Mouse (Mus musculus) midbrain, embryonic 13.5 days (tissue): ENCODE measurements around the gene Dglucy. TPM values are rescaled to one million over a fixed set of nuclear protein-coding genes. Genes with fewer than 3 reads are reported as not detected.

Source experiments
- ATAC-seq: fragments of 200-750 bp; cut with Nextera tagmentation; 2 replicates; pipeline ENCODE4 v1.8.0; 2017; ENCODE audit warnings: mild to moderate bottlenecking, moderate TSS enrichment, moderate library complexity
- H3K27ac ChIP-seq: fragments of 300-500 bp; sonication (generic); 2 replicates; pipeline ENCODE4 v1.5.1; 2015; ENCODE audit warnings: inconsistent platforms, mild to moderate bottlenecking, moderate library complexity
- H3K27me3 ChIP-seq: fragments of 300-500 bp; sonication (generic); 2 replicates; pipeline ENCODE4 v1.6.1; 2015; ENCODE audit warnings: mild to moderate bottlenecking, inconsistent platforms
- H3K36me3 ChIP-seq: fragments of 300-500 bp; sonication (generic); 2 replicates; pipeline ENCODE4 v1.6.1; 2015; ENCODE audit warnings: mild to moderate bottlenecking, inconsistent platforms
- H3K4me1 ChIP-seq: fragments of 300-500 bp; sonication (generic); replicated peaks from 2 replicates; pipeline ENCODE4 v1.6.1; 2015; ENCODE audit warnings: inconsistent platforms
- H3K4me2 ChIP-seq: fragments of 300-500 bp; sonication (generic); replicated peaks from 2 replicates; pipeline ENCODE4 v1.6.1; 2015; ENCODE audit warnings: moderate library complexity, mild to moderate bottlenecking, inconsistent platforms
- H3K4me3 ChIP-seq: fragments of 300-500 bp; sonication (generic); replicated peaks from 2 replicates; pipeline ENCODE4 v1.5.1; 2015; ENCODE audit warnings: mild to moderate bottlenecking, inconsistent platforms
- H3K9ac ChIP-seq: fragments of 300-500 bp; sonication (generic); replicated peaks from 2 replicates; pipeline ENCODE4 v1.6.1; 2015; ENCODE audit warnings: mild to moderate bottlenecking, inconsistent platforms
- H3K9me3 ChIP-seq: fragments of 300-500 bp; sonication (generic); 2 replicates; pipeline ENCODE4 v1.6.1; 2016; ENCODE audit warnings: mild to moderate bottlenecking, inconsistent platforms
- WGBS: fragments of 180-500 bp; shearing (Covaris S2); methylation state at CpG from one replicate; pipeline ENCODE4 v1.1.7; 2015; 5-methylcytosine and 5-hydroxymethylcytosine counted together
- polyA plus RNA-seq: library from polyadenylated mRNA; unstranded; fragments of >200 nt; fragmentation: Nextera tagmentation; extraction: Ambion mirVana; gene quantifications from 2 replicates; pipeline ENCODE4 v1.2.1, GENCODE M21; 2015

Dglucy gene
- polyA plus RNA-seq, 1 experiment from 2014 or later, result 2.1 TPM

DNA sequence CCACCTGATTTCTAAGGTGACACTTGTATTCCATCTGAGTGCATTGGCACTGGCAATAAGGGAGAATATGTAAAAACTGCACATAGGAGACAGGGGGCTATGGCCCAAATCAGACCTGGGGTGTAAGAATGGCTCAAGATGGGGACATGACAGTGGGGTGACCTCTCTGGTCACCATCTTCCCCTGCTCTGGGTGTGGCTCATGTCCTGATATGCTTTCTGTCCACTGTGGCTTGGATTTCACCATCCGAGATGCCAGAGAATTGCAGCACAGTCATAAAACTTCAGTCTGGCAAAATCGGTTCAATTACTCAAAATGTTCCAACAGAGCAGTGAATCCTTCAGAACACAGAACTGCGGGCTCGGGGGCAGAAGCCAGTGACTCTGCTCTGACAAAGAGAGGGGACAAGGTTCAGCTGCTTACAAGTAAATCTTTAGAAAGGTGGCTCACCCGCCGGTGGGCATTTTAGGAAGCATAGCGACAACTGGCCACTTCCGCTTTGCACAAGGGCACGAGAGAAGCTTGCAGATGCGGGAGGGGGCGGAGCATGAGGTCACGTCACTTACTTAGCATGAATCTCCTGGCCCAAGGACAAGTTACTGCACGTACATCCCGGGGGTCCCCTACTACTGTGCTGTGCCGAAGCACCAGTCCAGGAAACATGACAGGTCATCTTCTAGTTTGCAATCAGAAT lies 145.9 kb downstream of the Dglucy start:
- Histone ChIP-seq H3K9me3 (no peaks in the 10 kb centered on the region), H3K36me3 (peaks cover 82% of the 10 kb centered on the region), H3K4me1 (no peaks in the 10 kb centered on the region), H3K9ac (no peak overlapping the region), H3K27me3 (no peaks in the 10 kb centered on the region), H3K4me3 (no peak overlapping the region), H3K27ac (no peak overlapping the region), H3K4me2 (no peak overlapping the region)
- no peak for ATAC-seq
- 90% methylated on average over 15 of the region's 15 CpGs for WGBS

DNA sequence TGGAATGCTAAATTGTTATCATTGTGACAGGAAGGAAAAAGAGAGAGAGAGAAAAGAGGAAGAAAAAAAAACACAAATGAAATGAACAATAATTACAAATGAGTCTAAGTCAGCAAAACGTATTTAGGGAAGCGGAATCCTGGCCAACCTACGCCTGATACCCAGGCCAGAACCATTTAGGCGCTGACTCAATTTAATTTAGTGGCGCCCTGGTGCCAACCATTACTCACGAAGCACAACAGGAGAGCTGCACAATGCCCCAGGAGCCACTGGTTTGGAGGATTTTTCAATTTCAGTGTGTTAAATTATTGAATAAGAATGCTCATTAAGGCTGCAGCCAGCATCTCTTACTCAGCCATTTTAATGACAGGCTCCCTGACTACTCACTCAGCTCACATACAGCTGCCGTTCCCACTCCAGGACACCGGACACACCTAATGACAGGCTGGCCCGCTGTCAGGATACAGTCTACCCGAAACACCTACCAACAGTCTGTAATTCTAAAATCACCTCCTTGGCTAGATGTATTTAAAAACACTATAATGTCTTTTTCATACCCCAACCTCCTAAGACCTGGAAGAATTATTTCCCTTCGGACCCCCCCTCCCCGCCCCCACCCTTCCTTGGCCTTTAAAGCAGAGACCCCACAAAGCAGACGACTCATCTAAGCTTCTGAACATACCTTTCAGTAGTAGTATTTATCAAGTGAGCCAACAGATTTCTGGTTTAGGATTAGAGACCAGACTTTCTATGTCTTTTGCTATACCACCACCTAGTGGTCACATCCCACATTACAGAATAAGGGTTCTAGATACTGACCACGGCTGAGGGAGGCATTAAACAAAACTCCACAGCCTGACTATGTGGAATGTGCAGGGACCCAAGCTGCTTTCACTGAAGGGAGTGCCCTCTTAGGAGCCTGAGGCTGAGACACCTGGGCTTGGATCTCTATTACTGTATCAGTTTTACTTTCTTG lies 147.1 kb downstream of the Dglucy start:
- H3K4me1 ChIP-seq, result no peaks in the 10 kb centered on the region
- H3K4me3 ChIP-seq, result no peak overlapping the region
- peaks cover 82% of the 10 kb centered on the region for H3K36me3 ChIP-seq
- H3K9ac ChIP-seq, result no peak overlapping the region
- H3K4me2 ChIP-seq, result no peak overlapping the region
- peak; percentile 59 for ATAC-seq
- H3K27me3 ChIP-seq, result no peaks in the 10 kb centered on the region
- H3K9me3 ChIP-seq, result no peaks in the 10 kb centered on the region
- WGBS, result 73% methylated on average over 14 of the region's 14 CpGs
- no peak overlapping the region for H3K27ac ChIP-seq

DNA sequence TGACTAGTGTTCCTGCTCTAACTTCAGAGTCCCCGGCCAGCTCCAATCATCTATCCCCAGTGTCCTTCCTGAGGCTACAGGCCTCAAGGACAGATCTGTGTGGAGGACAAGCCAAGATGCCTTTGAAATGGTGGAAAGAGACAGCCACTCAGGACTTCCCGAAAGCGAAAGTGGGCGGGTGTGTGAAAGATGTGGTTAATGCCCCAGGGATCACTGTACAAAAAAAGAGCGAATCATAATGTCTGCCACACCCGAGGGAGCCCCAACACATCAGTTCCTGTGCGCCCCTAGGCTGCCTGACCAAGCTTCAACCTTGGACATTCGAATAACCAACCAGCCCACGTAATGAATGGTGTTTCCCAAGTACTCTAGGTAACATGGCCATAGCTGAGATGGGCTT lies 149.4 kb downstream of the Dglucy start:
- WGBS, result 93% methylated on average over 9 of the region's 9 CpGs
- Histone ChIP-seq H3K4me2 (no peak overlapping the region), H3K9me3 (no peaks in the 10 kb centered on the region), H3K27ac (no peak overlapping the region), H3K36me3 (peaks cover 83% of the 10 kb centered on the region), H3K27me3 (no peaks in the 10 kb centered on the region), H3K4me1 (no peaks in the 10 kb centered on the region), H3K4me3 (no peak overlapping the region), H3K9ac (no peak overlapping the region)
- no peak for ATAC-seq

DNA sequence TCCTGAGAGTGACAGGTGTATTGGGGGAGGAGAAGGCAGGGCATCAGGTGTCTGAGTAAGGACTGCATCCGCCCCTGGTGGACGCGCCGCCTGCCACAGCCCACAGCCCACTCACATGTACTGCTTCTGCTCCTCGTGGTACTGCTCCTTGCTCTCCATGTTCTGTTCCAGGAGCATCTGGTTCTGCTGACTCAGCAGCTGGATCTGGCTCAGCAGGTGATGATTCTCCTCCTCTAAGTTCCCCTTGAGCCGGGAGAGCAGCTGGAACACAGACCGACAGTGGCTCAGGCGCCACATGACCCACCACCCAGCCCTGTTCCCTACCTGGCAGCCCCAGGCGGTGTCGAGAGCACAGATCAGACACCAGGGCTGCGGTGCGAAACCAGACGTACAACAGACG lies 152.8 kb downstream of the Dglucy start:
- Histone ChIP-seq H3K9me3 (no peaks in the 10 kb centered on the region), H3K9ac (no peak overlapping the region), H3K4me1 (no peaks in the 10 kb centered on the region), H3K4me3 (no peak overlapping the region), H3K4me2 (no peak overlapping the region), H3K27me3 (no peaks in the 10 kb centered on the region), H3K36me3 (peaks cover 88% of the 10 kb centered on the region), H3K27ac (no peak overlapping the region)
- ATAC-seq, result no peak
- 97% methylated on average over 14 of the region's 14 CpGs for WGBS

DNA sequence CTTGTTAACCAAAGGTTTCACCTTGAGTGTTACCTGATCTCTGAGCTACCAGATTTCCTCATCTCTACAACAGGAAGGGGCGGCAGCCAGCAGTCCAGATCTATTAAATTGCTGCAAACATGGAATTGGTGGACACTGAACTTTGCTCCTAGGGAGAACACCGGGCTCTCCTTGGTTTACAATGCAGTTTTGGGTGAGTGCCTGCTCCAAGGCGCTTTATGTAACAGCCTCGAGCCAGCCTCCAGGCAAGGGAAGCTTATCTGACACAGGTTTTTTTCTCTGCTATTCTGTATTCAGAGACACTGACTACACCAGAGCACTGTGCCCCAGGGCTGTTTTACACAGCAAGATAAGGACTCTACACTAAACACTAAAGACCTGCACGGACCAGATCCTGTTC lies 155.9 kb downstream of the Dglucy start:
- H3K4me1 ChIP-seq, result no peaks in the 10 kb centered on the region
- H3K27ac ChIP-seq, result no peak overlapping the region
- H3K4me2 ChIP-seq, result no peak overlapping the region
- H3K4me3 ChIP-seq, result no peak overlapping the region
- no peak for ATAC-seq
- WGBS, result 91% methylated on average over 5 of the region's 5 CpGs
- H3K9ac ChIP-seq, result no peak overlapping the region
- no peaks in the 10 kb centered on the region for H3K27me3 ChIP-seq
- H3K36me3 ChIP-seq, result peaks cover 82% of the 10 kb centered on the region
- H3K9me3 ChIP-seq, result no peaks in the 10 kb centered on the region

DNA sequence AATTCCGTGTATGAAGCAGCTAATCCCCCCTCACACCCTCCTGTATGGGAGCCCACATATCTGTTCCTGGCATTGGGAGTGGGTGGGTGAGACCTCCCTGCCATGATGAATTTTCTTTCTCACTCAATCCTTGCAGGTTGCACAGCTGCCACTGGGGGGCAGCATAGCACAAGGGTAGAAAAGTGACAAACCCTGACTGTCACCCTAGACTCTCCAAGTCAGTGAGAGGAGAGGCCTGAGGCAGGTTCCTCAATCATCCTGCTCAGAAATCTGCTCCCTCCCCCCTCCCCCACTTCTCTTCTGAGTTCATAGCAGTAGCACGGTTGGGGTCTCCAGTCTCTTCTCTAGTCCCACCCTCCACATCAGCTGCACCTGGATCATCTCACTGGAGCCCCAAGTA lies 157.3 kb downstream of the Dglucy start:
- Histone ChIP-seq H3K4me3 (no peak overlapping the region), H3K4me1 (no peaks in the 10 kb centered on the region), H3K27me3 (no peaks in the 10 kb centered on the region), H3K4me2 (no peak overlapping the region), H3K27ac (no peak overlapping the region), H3K9ac (no peak overlapping the region), H3K9me3 (no peaks in the 10 kb centered on the region), H3K36me3 (peaks cover 83% of the 10 kb centered on the region)
- 32% methylated on average over 2 of the region's 2 CpGs for WGBS
- peak; percentile 64 for ATAC-seq

DNA sequence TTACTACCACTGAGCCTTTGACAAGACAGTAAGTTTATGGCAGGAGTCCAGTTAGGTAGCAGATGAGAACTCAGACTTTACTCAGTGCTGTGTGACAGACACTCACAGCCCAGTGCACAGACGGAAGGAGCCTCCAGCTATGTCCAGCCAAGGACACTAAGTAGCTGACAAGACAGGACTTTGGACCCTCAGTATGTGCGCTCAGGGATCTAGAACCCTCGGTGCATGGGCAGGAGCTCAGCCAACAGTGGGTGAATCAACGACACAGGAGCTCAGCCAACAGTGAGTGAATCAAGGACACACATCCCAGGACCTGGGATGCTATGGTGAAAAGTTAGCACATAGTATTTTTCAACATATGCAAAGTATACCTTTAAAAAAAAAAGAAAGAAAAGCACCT lies 157.9 kb downstream of the Dglucy start:
- Histone ChIP-seq H3K9ac (no peak overlapping the region), H3K4me2 (no peak overlapping the region), H3K27ac (no peak overlapping the region), H3K27me3 (no peaks in the 10 kb centered on the region), H3K4me3 (no peak overlapping the region), H3K36me3 (peaks cover 83% of the 10 kb centered on the region), H3K9me3 (no peaks in the 10 kb centered on the region), H3K4me1 (no peaks in the 10 kb centered on the region)
- 92% methylated on average over 4 of the region's 4 CpGs for WGBS
- no peak for ATAC-seq

DNA sequence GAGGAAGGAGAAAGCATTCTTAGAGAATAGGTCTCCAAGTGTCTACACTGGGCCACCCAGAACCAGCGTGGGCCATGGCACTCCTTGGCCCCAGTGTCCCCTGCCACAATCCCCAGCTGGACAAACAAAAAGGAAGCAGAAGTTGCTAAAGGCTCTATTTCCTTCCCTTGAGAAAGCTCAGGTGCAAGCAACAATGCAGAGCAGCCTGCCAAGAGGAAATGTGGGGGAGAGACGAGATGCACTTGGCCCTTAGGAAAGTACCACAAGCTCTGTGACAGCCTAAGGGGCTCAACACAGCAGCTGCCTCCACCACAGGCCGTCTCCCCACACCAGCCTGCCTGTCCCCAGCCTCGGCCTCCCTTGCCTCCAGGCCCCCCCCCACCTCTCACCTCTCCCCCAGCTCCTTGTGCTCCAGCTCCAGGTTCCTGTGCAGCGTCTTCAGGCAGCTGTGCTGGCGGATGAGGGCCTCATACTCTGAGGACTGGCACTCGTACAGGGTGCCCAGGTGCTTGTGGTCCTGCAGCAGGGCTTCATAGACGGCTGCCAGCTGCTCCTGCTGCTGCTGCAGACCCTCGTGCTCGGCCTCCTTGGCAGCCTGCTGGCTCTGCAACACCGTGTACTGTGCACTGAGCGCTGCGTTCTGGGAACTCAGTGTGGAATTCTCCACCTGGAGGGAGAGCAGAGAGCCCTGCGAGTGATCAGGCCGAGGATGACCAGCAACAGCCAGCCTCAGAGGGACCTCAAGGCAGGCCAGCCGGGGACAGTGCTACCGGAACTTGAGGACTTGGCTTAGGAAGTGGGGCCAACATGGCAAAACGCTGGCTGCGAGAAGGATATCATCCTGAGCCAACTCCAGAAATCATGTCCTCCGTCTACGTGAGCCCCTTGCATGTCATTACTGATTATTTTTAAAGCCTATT lies 158.8 kb downstream of the Dglucy start:
- peaks cover 79% of the 10 kb centered on the region for H3K36me3 ChIP-seq

DNA sequence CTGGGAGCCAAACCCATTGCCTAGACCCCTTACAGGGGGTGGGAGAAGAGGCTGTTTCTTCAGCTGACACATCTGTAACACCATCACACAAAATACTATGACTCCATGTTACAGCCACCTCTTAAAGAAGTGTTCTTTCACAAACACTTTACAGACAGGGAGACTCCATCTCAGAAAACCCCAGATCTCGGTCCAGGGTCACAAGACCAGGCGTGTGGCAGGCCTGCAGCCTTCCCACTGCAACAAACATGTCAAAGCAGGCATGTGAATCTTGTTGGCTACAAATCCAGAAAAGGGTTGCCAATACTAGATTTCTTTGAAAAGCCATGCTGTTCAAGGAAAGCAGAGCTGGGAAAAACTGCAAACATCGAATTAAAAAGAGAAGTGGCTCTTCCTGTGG lies 162.5 kb downstream of the Dglucy start:
- ATAC-seq, result no peak

More for the DNA sequence above, 158.8 kb downstream of the Dglucy start:
- no peak for ATAC-seq
- Histone ChIP-seq H3K27me3 (no peaks in the 10 kb centered on the region), H3K27ac (peak overlapping the region; percentile 25; the same call in 1 of the 2 replicates), H3K9ac (no peak overlapping the region), H3K9me3 (no peaks in the 10 kb centered on the region), H3K4me1 (no peaks in the 10 kb centered on the region), H3K4me3 (no peak overlapping the region), H3K4me2 (no peak overlapping the region)
- WGBS, result 80% methylated on average over 21 of the region's 21 CpGs

DNA sequence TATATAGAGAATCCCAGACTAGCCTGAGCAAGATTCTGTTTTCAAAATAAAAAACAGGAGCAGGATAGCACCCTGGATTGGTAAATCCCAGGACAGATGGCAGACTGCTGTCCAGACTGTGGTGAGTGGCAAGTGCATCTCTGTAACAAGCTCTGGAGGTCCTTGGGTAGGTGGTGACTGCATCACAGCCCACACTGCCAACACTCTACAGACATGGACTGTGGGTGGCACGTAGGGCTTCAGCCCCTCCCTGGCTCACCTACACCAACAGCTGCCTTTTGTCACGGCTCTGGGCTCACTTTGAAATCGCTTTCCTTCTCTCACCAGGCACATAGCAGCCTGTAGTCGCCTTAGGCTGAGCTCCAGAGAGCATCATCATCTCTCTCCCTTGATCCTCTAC lies 164.3 kb downstream of the Dglucy start:
- no peak overlapping the region for H3K4me3 ChIP-seq
- no peak for ATAC-seq
- no peaks in the 10 kb centered on the region for H3K27me3 ChIP-seq
- no peaks in the 10 kb centered on the region for H3K4me1 ChIP-seq
- H3K9ac ChIP-seq, result no peak overlapping the region
- H3K36me3 ChIP-seq, result peaks cover 92% of the 10 kb centered on the region
- WGBS, result 94% methylated on average over 4 of the region's 4 CpGs
- no peak overlapping the region for H3K27ac ChIP-seq
- no peaks in the 10 kb centered on the region for H3K9me3 ChIP-seq
- no peak overlapping the region for H3K4me2 ChIP-seq

More for the DNA sequence above, 162.5 kb downstream of the Dglucy start:
- WGBS, result 90% methylated on average over 3 of the region's 3 CpGs
- Histone ChIP-seq H3K27me3 (no peaks in the 10 kb centered on the region), H3K36me3 (peaks cover 88% of the 10 kb centered on the region), H3K9ac (no peak overlapping the region), H3K4me3 (no peak overlapping the region), H3K4me2 (no peak overlapping the region), H3K27ac (no peak overlapping the region), H3K4me1 (no peaks in the 10 kb centered on the region), H3K9me3 (no peaks in the 10 kb centered on the region)

DNA sequence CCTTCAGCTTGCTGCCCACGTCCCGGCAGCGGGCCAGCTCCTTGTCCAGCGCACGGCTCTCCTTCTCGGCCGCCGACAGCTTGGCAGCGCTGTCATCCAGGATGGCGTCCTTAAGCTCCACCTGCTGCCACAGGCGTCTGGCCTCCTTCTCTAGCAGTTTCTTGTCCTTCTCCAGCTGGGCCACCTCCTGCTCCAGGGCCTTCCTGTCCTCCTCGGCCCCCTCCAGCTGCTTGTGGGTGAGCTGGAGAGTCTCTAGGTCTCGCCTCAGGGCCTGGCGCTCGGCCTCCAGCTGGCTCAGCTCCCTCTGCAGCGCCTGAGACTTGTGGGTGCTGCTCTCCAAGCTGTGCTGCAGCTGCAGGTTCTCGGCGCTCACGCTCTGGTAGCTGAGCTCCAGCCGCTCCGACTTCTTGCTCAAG lies 166.1 kb downstream of the Dglucy start:
- no peak for ATAC-seq
- no peaks in the 10 kb centered on the region for H3K4me1 ChIP-seq
- WGBS, result 90% methylated on average over 21 of the region's 21 CpGs
- no peak overlapping the region for H3K9ac ChIP-seq
- no peak overlapping the region for H3K4me2 ChIP-seq
- no peak overlapping the region for H3K4me3 ChIP-seq
- no peaks in the 10 kb centered on the region for H3K27me3 ChIP-seq
- H3K9me3 ChIP-seq, result no peaks in the 10 kb centered on the region
- H3K27ac ChIP-seq, result no peak overlapping the region
- H3K36me3 ChIP-seq, result peaks cover 88% of the 10 kb centered on the region
